Mouse (Mus musculus): ENCODE results near the gene Dennd2d. TPM values are rescaled to one million over a fixed set of nuclear protein-coding genes. Genes with fewer than 3 reads are reported as not detected.

The Dennd2d gene
- total RNA-seq, 4 experiments from 2014 or later = 0.53 to 0.79 (median 0.69) TPM

DNA sequence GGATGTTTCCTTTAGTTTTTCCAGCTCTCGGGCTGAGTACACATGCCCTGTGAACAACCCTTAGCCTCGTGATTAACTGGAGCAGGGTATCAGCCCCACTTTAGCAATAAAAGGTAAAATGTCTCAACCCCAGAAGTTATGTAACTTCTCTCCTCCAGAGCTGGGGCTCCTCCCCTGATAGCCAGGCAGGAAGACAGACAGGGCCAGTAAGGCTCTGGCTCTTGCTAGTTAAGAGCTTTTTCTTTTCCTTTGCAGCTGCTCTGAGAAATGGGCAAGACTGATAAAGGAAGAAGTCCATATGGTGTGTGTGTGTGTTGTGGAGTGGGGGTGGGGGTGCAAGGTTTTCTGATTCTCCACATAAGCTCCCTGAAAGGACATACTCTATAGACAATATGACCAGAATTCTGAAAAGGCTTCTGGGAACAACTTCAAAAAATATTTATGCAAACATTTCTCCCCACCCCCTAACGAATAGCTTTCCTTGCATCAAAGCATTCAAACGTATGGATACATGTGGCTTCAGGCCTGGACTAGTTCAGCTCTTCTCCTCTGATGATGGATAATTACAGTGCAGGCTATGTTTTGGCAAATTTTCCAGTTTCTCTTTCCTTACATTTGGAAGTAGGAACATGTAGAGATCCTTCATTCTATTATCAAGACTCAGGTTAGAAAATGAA is 14.0 kb downstream of the Dennd2d start:
- DNase-seq (ENCODE audit: low spot score) = no peak

DNA sequence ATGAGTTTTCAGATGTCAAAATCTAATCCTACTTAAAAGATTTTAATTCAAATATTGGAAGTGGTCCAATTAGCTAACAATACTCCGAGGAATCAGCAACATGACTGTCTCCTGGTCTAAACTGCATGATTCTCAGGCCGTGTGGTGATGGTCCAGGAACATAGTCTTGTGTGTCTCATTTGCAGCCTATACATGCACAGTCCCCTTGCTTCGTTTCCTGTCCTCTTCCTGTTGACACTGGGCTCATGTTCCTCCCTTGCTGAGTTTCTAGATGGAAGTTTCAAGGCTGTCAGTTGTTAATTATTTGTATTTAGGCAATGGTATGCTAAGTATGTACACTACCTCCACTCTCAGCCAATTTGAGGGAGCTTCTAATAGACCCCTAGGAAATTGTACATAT is 14.8 kb downstream of the Dennd2d start:
- no peak for DNase-seq (ENCODE audit: low spot score)

DNA sequence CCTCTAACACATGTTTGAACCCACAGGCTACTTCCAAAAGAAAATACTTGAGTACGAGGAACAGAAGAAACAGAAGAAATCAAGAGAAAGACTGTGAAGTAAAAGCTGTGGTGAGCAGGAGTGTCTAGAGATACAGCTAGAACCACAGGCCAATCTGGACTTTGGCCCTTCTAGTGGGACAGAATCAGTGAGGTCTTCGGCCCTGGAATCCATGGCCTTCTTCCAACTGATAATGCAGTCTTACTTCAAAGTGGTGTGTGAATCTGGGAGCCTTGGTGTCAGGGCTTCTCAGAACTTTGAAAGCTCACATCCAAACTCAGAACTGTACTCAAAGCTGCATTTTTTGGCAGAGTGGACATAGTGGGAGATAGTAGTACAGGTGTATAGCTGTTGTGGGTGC is 18.3 kb downstream of the Dennd2d start:
- DNase-seq (ENCODE audit: low spot score) = no peak

DNA sequence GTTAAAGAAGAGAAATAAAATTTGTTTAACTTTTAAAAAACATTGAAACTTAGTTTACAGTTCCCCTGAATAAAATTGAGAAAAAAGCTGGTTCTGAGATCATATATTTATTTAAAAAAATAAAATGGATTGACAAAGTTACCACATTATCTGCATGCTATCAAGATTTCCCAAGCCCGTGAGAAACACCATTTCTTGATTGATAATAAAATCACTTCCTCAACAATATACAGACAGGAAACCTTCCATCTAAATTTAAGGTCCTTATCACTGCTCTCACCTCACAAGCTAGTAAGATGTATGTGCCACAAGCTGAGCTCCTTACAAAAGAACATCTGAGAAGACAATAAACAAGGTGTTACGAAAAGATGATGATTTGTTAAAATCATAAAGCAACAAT is 20.7 kb downstream of the Dennd2d start:
- DNase-seq (ENCODE audit: low spot score) = no peak

DNA sequence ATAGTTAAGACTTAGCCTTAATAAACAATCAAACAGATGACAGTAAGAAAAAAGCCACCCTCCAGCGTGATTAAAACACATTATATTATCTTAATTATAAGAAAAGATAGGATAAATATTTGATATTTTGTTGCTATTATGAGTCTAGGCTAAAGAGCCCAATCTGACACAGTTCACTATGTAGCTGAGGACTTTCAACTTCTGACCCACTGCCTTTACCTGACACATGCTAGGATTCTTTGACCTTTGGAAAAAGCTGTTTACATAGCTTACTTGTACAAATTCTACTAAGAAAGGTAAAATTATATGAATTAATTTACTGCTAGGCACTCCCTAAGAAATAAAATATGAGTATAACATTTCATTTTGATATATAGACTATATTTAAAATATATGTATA is 28.5 kb downstream of the Dennd2d start:
- no peak for DNase-seq (ENCODE audit: low spot score)

DNA sequence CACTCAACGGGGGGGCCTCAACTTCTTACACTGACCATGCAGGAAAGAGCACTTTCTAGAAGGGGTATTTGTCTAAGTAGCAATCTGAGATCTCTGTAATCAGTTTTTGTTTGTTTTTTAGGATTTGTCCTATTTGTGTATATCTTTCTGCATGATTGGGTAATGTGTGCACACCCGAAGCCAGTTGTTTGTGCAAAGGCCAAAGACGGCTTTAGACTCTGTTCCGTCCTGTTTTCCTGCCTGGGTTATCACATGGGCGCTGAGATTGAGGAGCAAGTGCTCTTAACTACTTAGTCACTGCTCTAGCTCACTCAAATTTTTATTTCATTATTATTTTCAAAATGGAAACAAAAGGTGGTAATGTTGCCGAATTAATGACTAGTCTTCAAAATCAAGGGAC is 32.8 kb downstream of the Dennd2d start:
- no peak for DNase-seq (ENCODE audit: low spot score)

DNA sequence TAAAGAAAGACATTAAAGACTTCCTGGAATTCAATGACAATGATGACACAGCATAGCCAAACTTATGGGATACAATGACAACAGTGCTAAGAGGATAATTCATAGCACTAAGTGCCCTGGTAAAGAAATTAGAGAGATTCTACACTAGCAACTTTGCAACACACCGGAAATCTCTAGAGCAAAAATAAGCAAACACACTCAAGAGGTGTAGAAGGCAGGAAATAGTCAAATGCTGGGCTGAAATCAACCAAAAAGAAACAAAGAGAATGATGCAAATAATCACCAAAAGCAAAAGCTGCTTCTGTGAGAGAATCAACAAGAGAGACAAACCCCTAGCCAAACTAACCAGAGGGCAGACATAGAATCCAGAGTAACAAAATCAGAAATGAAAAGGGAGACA is 40.5 kb downstream of the Dennd2d start:
- no peak for DNase-seq (ENCODE audit: low spot score)

DNA sequence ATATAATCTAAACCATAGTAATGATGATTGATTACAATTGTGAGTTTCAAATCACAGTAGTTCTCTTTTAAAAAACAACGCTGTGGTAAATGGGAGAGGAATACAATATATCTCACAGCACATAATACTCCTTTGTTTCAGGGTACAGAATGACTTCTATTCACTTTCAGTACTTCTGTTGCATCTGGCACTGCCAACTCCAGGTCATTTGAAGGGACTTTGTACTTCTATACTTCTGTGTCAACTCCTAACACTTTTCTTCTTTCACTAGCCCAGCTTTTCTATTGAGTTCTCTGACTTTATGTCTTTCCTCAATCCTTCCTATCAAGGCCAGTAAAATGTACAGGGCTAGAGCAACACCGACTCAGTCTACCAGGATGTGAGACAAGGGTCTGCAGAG is 44.2 kb downstream of the Dennd2d start:
- DNase-seq (ENCODE audit: low spot score) = no peak

DNA sequence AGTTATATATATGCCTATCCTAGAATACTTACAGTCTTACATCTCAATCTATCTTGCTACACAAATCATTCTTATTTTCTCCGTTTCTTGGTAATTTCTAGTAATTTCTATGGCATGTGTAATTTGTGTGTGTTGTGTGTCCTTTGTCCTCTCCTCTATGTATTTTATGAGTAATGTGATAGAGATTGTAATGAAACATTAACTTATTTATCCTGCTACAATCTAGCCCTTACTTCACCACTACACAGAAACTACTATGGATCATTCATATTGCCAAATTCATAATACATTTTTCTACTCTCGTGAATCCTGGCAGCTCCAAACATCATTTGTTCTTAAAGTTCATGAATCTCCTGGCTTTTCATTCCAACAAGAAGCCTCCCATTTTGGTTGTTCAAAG is 45.8 kb downstream of the Dennd2d start:
- no peak for DNase-seq (ENCODE audit: low spot score)

DNA sequence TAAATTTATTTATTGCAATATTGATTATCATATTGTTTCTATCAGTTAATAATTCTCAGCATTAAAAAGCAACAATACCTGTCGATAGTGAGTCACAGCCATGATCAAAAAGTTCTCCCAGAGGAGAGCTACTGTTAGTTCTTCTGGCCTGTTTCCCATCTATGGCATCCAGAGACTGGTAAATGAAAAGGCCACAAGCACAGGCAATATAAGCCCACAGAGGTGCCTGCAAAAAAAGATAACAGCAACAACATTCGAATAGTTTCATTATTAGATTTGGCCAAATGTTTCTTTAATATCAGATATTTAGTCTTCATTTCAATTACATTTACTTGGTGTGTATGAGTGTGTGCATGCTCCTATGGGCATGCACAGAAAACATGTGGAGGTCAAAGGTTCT is 51.1 kb downstream of the Dennd2d start:
- no peak for DNase-seq (ENCODE audit: low spot score)

DNA sequence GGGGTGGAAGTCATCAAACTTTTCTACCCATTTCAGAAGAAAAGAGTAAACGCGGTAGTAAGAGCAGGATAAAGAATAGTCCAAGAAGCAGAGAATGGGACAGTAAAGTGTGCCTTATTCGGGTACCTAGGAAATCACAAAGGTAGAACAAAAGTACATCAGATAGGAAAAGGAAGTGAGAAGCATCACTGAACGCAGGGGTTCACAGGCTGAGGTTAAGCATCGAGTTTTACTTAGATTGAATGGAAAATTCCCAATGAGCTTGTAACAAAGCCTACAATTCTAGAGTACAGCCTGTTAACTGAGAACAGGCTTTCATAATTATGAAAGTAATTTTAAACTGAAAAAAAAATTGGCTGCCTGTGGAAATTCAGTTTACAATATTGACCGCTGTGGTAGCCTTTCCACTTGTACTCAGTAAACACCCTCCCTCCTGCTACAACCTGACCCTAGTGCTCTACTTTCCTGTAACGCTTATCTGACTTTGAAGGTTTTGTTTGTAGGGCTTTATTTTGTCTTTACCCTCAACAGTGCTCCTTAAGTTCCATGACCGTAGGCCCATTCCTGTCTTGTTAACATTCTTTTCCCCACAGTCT is 62.6 kb downstream of the Dennd2d start:
- no peak for DNase-seq (ENCODE audit: low spot score)

DNA sequence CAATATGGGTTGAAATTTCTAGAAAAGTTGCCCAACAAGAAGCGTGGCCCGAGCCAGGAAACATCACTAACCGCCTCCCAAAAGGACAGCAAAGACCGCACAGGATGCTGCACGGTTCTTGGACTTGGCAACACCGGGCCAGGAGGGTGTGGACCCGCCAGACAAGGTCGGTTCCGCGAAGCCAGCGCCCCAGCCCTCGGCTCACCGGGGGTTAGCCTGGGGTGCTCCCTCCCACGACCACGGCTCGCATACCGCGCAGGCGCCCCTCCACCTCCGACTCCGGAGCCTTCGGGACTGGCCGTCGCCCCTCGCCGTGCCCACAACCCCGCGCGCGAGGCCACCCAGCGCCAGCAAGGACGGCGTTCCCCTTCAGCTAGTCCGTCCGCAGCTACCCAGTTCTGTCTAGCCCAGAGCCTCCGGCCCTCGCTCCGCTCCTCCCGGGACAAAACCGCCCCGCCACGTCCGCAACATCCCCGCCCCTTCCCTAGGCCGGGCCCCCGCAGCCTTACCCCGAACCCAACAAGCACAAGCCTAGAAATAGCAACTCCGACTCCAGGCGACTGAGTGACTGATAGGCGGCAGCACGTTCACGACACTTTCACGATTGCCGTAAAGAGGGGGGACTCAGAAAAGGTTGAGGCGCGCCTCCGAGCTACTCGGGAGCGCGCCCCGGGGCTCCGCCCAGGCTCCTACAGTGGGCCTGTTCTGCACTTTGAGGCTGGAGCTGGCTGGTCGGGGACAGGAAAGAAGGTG is 65.1 kb downstream of the Dennd2d start, which contains the start of the genes Dram2 and Cept1:
Gene Dram2, plus strand, starts transcription at position 628 of the 753 bp plus-strand sequence.
Gene Cept1, minus strand, starts transcription at position 632 of the 753 bp plus-strand sequence.
- DNase-seq (ENCODE audit: low spot score) = peak; percentile 94

DNA sequence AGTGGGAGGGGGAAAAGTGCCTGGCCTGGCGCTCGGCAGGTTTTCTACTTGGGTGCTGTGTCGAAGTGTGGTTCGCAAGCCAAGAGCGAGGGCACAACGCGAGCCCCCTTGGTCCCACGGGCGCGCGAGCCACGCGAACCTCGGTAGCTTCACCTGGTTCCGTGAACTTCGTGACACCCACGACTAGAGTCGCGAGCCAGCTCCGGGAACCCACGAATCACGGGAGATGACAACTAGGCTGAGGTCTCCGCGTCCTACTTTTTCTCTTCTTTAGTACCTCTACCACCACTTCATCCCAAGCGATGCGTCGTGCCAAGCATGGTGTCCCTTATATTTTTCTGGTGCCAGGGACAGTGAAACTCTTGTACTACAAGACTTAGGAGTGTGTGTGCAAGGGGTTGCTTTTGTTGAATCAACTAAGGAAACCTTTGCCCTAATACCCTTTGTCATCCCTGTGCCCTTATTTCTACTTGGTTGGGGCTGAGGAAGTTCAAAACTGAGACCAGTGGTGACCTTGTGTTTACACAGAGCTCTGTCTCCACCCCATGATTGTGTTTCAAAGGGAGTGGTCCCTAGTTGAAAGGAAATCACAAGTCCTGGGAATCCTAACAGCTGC is 65.8 kb downstream of the Dennd2d start:
- DNase-seq (ENCODE audit: low spot score) = peak; percentile 79

DNA sequence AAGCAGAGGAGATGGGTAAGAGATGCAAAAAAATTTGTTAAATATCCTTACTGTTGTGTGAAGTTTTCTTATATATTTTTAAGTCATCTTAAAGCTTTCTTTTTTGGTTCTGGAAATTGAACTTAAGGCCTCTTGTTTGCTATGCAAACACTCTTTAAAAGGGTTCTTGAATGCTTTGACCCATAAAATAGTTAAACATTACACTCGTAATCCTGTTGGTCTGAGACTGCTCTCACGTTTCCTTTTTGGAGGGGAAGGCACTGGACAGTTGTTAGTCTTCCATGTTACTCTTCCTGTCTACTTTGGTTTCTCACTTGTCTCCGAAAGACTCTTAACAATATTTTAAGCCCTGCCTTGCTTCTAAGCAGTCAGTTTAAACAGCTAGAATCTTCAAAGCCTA is 66.8 kb downstream of the Dennd2d start:
- no peak for DNase-seq (ENCODE audit: low spot score)

Other genes with a start within 250 kb of the Dennd2d start
- not detected for gene Chil6, start 76.2 kb upstream of the Dennd2d start, total RNA-seq (2022)
- 100 to 1,000 TPM in 1 of 4 experiments, 10 to 100 TPM in 3; 84.7 to 105 (median 96.1) TPM for gene Dram2, start 65.4 kb downstream of the Dennd2d start, total RNA-seq (2022)
- 10 to 100 TPM; 15.9 to 23.5 (median 18.3) TPM for gene Cept1, start 65.4 kb downstream of the Dennd2d start, total RNA-seq (2022)
- 10 to 100 TPM in 3 of 4 experiments, 1 to 10 TPM in 1; 9.1 to 13.4 (median 12.2) TPM for gene Lrif1, start 202.6 kb downstream of the Dennd2d start, total RNA-seq (2022)